Mouse (Mus musculus) CH12.LX (cell line): ENCODE results near the gene Dlgap1. TPM values are rescaled to one million over a fixed set of nuclear protein-coding genes. Genes with fewer than 3 reads are reported as not detected.

ENCODE experiments used
- DNase-seq: peaks from one replicate; pipeline ENCODE4 v3.0.0-alpha.2; 2013; ENCODE audit errors: extremely low read depth
- H3K27ac ChIP-seq: 2 replicates; pipeline ENCODE4 v1.5.1; 2012; ENCODE audit warnings: low read depth, mild to moderate bottlenecking, control low read depth, moderate library complexity; ENCODE audit not compliant: insufficient read depth
- H3K27me3 ChIP-seq: replicated peaks from 2 replicates; pipeline ENCODE3; 2012; ENCODE audit warnings: inconsistent platforms
- H3K36me3 ChIP-seq, 2 experiments: replicated peaks in 1 of 2; 2 replicates each; pipeline versions ENCODE3 to v1.6.1; 2012; ENCODE audit warnings: inconsistent platforms in 1 of 2, low read length in 1 of 2, mild to moderate bottlenecking in 1 of 2, mixed read lengths in 1 of 2, moderate library complexity in 1 of 2; ENCODE audit not compliant: control insufficient read depth in 1 of 2, insufficient read depth in 1 of 2
- H3K4me1 ChIP-seq, 2 experiments: 2 replicates each; pipeline ENCODE4 v1.6.1; 2012; ENCODE audit warnings: inconsistent platforms in 1 of 2, moderate library complexity in 1 of 2; ENCODE audit not compliant: insufficient read depth in 2 of 2, control insufficient read depth in 1 of 2
- H3K4me2 ChIP-seq: 2 replicates; pipeline ENCODE4 v1.6.1; 2012; ENCODE audit warnings: low read depth, mild to moderate bottlenecking, control low read depth; ENCODE audit not compliant: poor library complexity, insufficient read depth, severe bottlenecking
- H3K4me3 ChIP-seq, 3 experiments: fragments of 150-350 bp in 1 of 3; sonication (generic) in 1 of 3; replicated peaks in 1 of 3; 2 replicates each; pipeline versions ENCODE3 to v1.5.1; 2011 to 2012; ENCODE audit warnings: low read depth in 2 of 3, low read length in 2 of 3, mild to moderate bottlenecking in 2 of 3, moderate library complexity in 2 of 3, control low read depth in 1 of 3, improper control_type of control experiment in 1 of 3, inconsistent platforms in 1 of 3, mixed read lengths in 1 of 3; ENCODE audit not compliant: poor library complexity in 1 of 3
- H3K79me2 ChIP-seq: replicated peaks from 2 replicates; pipeline ENCODE4 v1.6.1; 2012; ENCODE audit warnings: mild to moderate bottlenecking, moderate library complexity; ENCODE audit not compliant: control insufficient read depth, poor library complexity, insufficient read depth, severe bottlenecking; ENCODE audit errors: extremely low read depth
- H3K9ac ChIP-seq: 2 replicates; pipeline ENCODE4 v1.6.1; 2012; ENCODE audit warnings: low read depth, mild to moderate bottlenecking, control low read depth, moderate library complexity; ENCODE audit not compliant: insufficient read depth
- H3K9me3 ChIP-seq: replicated peaks from 2 replicates; pipeline ENCODE3; 2012; ENCODE audit warnings: low read length, inconsistent platforms, mixed read lengths
- CHD1 ChIP-seq: IDR thresholded peaks from 2 replicates; pipeline ENCODE4 v1.6.1; 2012; ENCODE audit warnings: low read depth, low read length, improper control_type of control experiment, inconsistent platforms
- CHD2 ChIP-seq: IDR thresholded peaks from 2 replicates; pipeline ENCODE4 v1.6.1; 2011; ENCODE audit warnings: low read length, improper control_type of control experiment
- CTCF ChIP-seq, 2 experiments: IDR thresholded peaks in 1 of 2; conservative IDR thresholded peaks in 1 of 2; 2 replicates each; pipeline ENCODE4 v1.5.1; 2011 to 2012; ENCODE audit warnings: low read depth in 2 of 2, low read length in 2 of 2, improper control_type of control experiment in 1 of 2, inconsistent platforms in 1 of 2, mild to moderate bottlenecking in 1 of 2, moderate library complexity in 1 of 2
- E2F4 ChIP-seq: IDR thresholded peaks from 2 replicates; pipeline ENCODE4 v1.6.1; 2011; ENCODE audit warnings: low read depth, low read length, improper control_type of control experiment; ENCODE audit not compliant: insufficient replicate concordance
- IRF4 ChIP-seq: IDR thresholded peaks from 2 replicates; pipeline ENCODE4 v1.6.1; 2014; ENCODE audit warnings: low read depth, mild to moderate bottlenecking, inconsistent platforms, low read length, improper control_type of control experiment
- MYC ChIP-seq: IDR thresholded peaks from 2 replicates; pipeline ENCODE4 v1.6.1; 2011; ENCODE audit warnings: low read depth, mild to moderate bottlenecking, improper control_type of control experiment, low read length
- PAX5 ChIP-seq: IDR thresholded peaks from 2 replicates; pipeline ENCODE4 v1.6.1; 2012; ENCODE audit warnings: low read length, inconsistent platforms, mixed read lengths
- POLR2A ChIP-seq: IDR thresholded peaks from 2 replicates; pipeline ENCODE4 v1.6.1; 2011; ENCODE audit warnings: low read depth, mild to moderate bottlenecking, improper control_type of control experiment, low read length
- RAD21 ChIP-seq: IDR thresholded peaks from 2 replicates; pipeline ENCODE4 v1.6.1; 2011; ENCODE audit warnings: low read depth, mild to moderate bottlenecking, low read length, improper control_type of control experiment, moderate library complexity
- TCF12 ChIP-seq: IDR thresholded peaks from 2 replicates; pipeline ENCODE4 v1.6.1; 2014; ENCODE audit warnings: low read depth, mild to moderate bottlenecking, inconsistent platforms, low read length, improper control_type of control experiment
- USF2 ChIP-seq: conservative IDR thresholded peaks from 2 replicates; pipeline ENCODE4 v1.6.1; 2011; ENCODE audit warnings: low read depth, low read length, improper control_type of control experiment
- ZKSCAN1 ChIP-seq: IDR thresholded peaks from 2 replicates; pipeline ENCODE4 v1.6.1; 2012; ENCODE audit warnings: low read depth, inconsistent platforms, low read length, improper control_type of control experiment, borderline replicate concordance
- dilution Hi-C: fragments of 300-500 bp; cut with MboI; formaldehyde crosslinking; loops from 2 replicates; pipeline ENCODE4 v1.14.3; 2020; ENCODE audit warnings: low sequenced_read_pairs; ENCODE audit not compliant: extremely low pct_unique_long_range_greater_than_20kb, extremely low pct_ligation_motif_present
- in situ Hi-C: fragments of 300-500 bp; cut with MboI; formaldehyde crosslinking; loops from 3 replicates; pipeline ENCODE4 v1.14.3; 2019; ENCODE audit warnings: low sequenced_read_pairs, low pct_ligation_motif_present, low pct_unique_long_range_greater_than_20kb, mixed read lengths
- polyA plus RNA-seq: library from polyadenylated mRNA; unstranded; fragments of >175 nt; gene quantifications from 2 replicates; pipeline ENCODE4 v1.2.1, GENCODE M21; 2012; ENCODE audit warnings: low read depth; ENCODE audit not compliant: insufficient read length
- total RNA-seq, 2 experiments: library from RNA; depleted of rRNA; stranded (reverse); fragments of 300-350 nt in 1 of 2; fragments of >200 nt in 1 of 2; gene quantifications; 2 replicates each; pipeline ENCODE4 v1.2.3; 2012 to 2014

The Dlgap1 gene
- total and polyA plus RNA-seq, 3 experiments: 0.51 to 2.7 (median 1.2) TPM

GRCm38 (mm10) chr17:70719684-70720324 is 750.9 kb downstream of the Dlgap1 start (continued):
- TF ChIP-seq CHD2 (no peak), USF2 (no peak), CHD1 (no peak), MYC (peak; percentile 90)

- no peaks in the 10 kb centered on the region for H3K36me3 ChIP-seq
- no peak overlapping the region for H3K9ac ChIP-seq
- no peaks in the 10 kb centered on the region for H3K9me3 ChIP-seq
- no peaks in the 10 kb centered on the region for H3K27me3 ChIP-seq
- peak; percentile 41 for TF ChIP-seq RAD21
- no peak for TF ChIP-seq ZKSCAN1
- peak in 1 of 2 experiments; percentile 49; a peak in 2 of 4 replicates for TF ChIP-seq CTCF (conservative IDR thresholded peaks at IDR 0.05 in 1 of 2, IDR thresholded peaks at IDR 0.05 in 1 of 2; ENCODE audit: low read depth in 2 of 2, low read length in 2 of 2)
- in situ Hi-C loops (loop anchor here (5.0 kb wide), 1 partner anchor 252 kb away; no protein-coding TSS in a partner anchor), dilution Hi-C loops (no loop called here)
- no peak overlapping the region for H3K27ac ChIP-seq
- H3K79me2 ChIP-seq: no peaks in the 10 kb centered on the region
- H3K4me1 ChIP-seq: peaks cover 10 to 17% of the 10 kb centered on the region in 2 experiments
- DNase-seq: no peak
- 0 out of 2 replicates have a peak overlapping the region, but pooled peaks have one; percentile 42 for H3K4me2 ChIP-seq
- no peak overlapping the region for H3K4me3 ChIP-seq
Measured at GRCm38 (mm10) chr17:70720766-70721165, 751.9 kb downstream of the Dlgap1 start.

GRCm38 (mm10) chr17:70722146-70722545 is 753.3 kb downstream of the Dlgap1 start:
- H3K4me2 ChIP-seq: no peak overlapping the region
- DNase-seq: no peak
- TF ChIP-seq TCF12 (no peak), PAX5 (no peak), E2F4 (no peak), USF2 (no peak), POLR2A (no peak), RAD21 (no peak), IRF4 (no peak), CTCF (conservative IDR thresholded peaks at IDR 0.05 in 1 of 2, IDR thresholded peaks at IDR 0.05 in 1 of 2; ENCODE audit: low read depth in 2 of 2, low read length in 2 of 2) (no peak)

More at GRCm38 (mm10) chr17:70722146-70722545, 753.3 kb downstream of the Dlgap1 start:
- Histone ChIP-seq H3K27ac (no peak overlapping the region), H3K9ac (no peak overlapping the region), H3K27me3 (no peaks in the 10 kb centered on the region), H3K79me2 (no peaks in the 10 kb centered on the region), H3K4me3 (no peak overlapping the region), H3K36me3 (no peaks in the 10 kb centered on the region), H3K4me1 (peaks cover 12 to 17% of the 10 kb centered on the region in 2 experiments), H3K9me3 (no peaks in the 10 kb centered on the region)
- in situ Hi-C loops (loop anchor here (5.0 kb wide), 1 partner anchor 250 kb away; no protein-coding TSS in a partner anchor), dilution Hi-C loops (no loop called here)
